Mouse (Mus musculus) heart, embryonic 13.5 days (tissue): ENCODE data around the gene Zgrf1. TPM values are rescaled to one million over a fixed set of nuclear protein-coding genes. Genes with fewer than 3 reads are reported as not detected.

Experiments
- ATAC-seq: fragments of 200-750 bp; cut with Nextera tagmentation; 2 replicates; pipeline ENCODE4 v1.8.0; 2017; ENCODE audit warnings: moderate TSS enrichment; ENCODE audit not compliant: insufficient number of reproducible peaks, low FRiP score, low TSS enrichment; ENCODE audit errors: extremely low read depth
- H3K27ac ChIP-seq: fragments of 300-500 bp; sonication (generic); replicated peaks from 2 replicates; pipeline ENCODE4 v1.5.1; 2015; ENCODE audit warnings: moderate library complexity, mild to moderate bottlenecking, inconsistent platforms
- H3K27me3 ChIP-seq: fragments of 300-500 bp; sonication (generic); replicated peaks from 2 replicates; pipeline ENCODE4 v1.6.1; 2015; ENCODE audit warnings: mild to moderate bottlenecking, inconsistent platforms
- H3K36me3 ChIP-seq: fragments of 300-500 bp; sonication (generic); 2 replicates; pipeline ENCODE4 v1.6.1; 2015; ENCODE audit warnings: mild to moderate bottlenecking, inconsistent platforms
- H3K4me1 ChIP-seq: fragments of 300-500 bp; sonication (generic); 2 replicates; pipeline ENCODE4 v1.6.1; 2015; ENCODE audit warnings: inconsistent platforms
- H3K4me2 ChIP-seq: fragments of 300-500 bp; sonication (generic); 2 replicates; pipeline ENCODE4 v1.6.1; 2015; ENCODE audit warnings: inconsistent platforms, mild to moderate bottlenecking, moderate library complexity
- H3K4me3 ChIP-seq: fragments of 300-500 bp; sonication (generic); 2 replicates; pipeline ENCODE4 v1.5.1; 2015; ENCODE audit warnings: moderate library complexity, mild to moderate bottlenecking, inconsistent platforms
- H3K9ac ChIP-seq: fragments of 300-500 bp; sonication (generic); 2 replicates; pipeline ENCODE4 v1.6.1; 2015; ENCODE audit warnings: inconsistent platforms, mild to moderate bottlenecking, moderate library complexity
- H3K9me3 ChIP-seq: fragments of 300-500 bp; sonication (generic); 2 replicates; pipeline ENCODE4 v1.6.1; 2016; ENCODE audit warnings: inconsistent platforms
- WGBS: fragments of 180-500 bp; shearing (Covaris S2); methylation state at CpG from one replicate; pipeline ENCODE4 v1.1.7; 2015; ENCODE audit warnings: mixed read lengths; 5-methylcytosine and 5-hydroxymethylcytosine counted together
- polyA plus RNA-seq: library from polyadenylated mRNA; unstranded; fragments of >200 nt; fragmentation: Nextera tagmentation; extraction: Ambion mirVana; gene quantifications from 2 replicates; pipeline ENCODE4 v1.2.1, GENCODE M21; 2015

The Zgrf1 gene
- polyA plus RNA-seq, 1 experiment from 2014 or later = 8.1 TPM

DNA sequence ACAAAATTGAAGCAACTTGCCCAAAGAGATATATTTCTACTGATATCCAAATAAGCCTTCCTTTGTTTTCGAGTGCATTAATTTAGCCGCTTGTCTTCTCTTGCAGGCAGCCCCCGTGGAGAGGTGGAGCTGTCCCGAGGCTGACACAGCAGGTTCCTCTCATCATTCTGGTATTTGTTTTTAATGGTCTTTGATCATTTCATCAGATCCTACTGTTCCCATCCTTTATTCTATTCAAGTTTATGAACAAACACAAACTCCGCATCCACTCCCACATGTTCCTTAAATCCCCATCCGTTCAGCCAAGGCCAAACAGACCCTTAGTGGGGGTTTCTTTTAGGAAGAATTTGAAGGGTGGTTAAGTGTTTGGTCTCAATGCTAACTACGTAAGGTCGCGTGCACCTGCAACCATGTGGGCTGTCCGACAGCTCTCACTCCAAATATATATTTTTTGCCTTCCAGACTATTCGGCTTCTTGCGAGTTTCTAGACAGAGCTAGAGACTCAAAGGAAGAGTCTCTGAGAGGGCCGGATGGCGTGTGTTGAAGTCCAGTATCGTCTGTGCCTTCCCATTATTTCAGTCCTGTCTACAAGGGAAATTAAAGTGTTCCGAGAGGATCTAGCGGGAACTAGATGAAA, 77.6 kb downstream of the Zgrf1 start:
- H3K9ac ChIP-seq = no peak overlapping the region
- H3K27ac ChIP-seq = no peak overlapping the region
- H3K4me3 ChIP-seq = no peak overlapping the region
- ATAC-seq = no peak
- H3K4me2 ChIP-seq = no peak overlapping the region
- no peaks in the 10 kb centered on the region for H3K36me3 ChIP-seq
- WGBS = 8% methylated on average over 17 of the region's 17 CpGs
- H3K9me3 ChIP-seq = no peaks in the 10 kb centered on the region
- peaks cover 47% of the 10 kb centered on the region for H3K4me1 ChIP-seq
- H3K27me3 ChIP-seq = peaks cover 96% of the 10 kb centered on the region

DNA sequence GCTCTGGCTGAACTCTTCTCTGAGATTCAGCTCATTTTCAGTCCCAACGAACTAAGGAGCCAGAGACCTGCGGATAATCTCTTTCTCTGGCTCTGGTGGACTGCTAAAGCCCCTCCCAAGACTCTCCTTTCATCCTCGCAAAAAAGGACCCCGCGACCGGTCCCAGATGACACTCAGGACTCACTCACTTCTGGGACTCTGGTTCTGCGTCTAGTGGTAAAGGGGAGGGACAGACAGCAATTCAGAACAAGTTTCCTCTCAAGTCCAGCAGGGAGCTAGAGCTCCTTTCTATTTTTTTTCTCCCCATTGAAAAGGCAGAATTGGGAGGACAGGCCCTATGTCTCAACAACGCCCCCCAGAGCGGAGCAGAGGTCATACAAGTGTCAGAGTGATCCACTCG, 78.3 kb downstream of the Zgrf1 start:
- WGBS = under 1% methylated on average over 10 of the region's 10 CpGs
- Histone ChIP-seq H3K4me3 (no peak overlapping the region), H3K36me3 (no peaks in the 10 kb centered on the region), H3K9ac (no peak overlapping the region), H3K27me3 (peaks cover 96% of the 10 kb centered on the region), H3K27ac (no peak overlapping the region), H3K4me1 (peaks cover 42% of the 10 kb centered on the region), H3K4me2 (no peak overlapping the region), H3K9me3 (no peaks in the 10 kb centered on the region)
- no peak for ATAC-seq

DNA sequence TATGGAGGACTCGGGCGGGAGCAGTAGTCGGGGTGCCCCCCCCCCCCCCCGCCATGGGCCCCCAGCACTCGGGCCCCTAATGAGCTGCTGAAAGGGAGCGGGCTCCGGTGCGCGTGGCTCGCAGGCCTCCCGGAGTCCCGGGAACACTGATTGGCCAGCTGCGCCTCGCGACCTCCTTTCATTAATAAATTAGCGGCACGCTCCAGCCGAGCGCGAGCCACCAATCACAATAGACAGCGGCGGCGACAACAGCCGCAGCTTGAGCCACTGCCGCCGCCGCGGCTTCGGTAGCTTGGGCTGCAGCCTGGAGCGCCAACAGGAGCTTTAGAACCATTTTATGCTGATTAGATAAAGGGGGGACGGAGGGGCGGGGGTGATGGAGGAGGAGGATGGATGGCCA, 79.2 kb downstream of the Zgrf1 start:
- H3K27me3 ChIP-seq = peaks cover 96% of the 10 kb centered on the region
- peak overlapping the region; percentile 38; the same call in 1 of the 2 replicates for H3K9ac ChIP-seq
- no peaks in the 10 kb centered on the region for H3K9me3 ChIP-seq
- H3K27ac ChIP-seq = no peak overlapping the region
- H3K36me3 ChIP-seq = no peaks in the 10 kb centered on the region
- H3K4me2 ChIP-seq = peak overlapping the region; percentile 94
- WGBS = 2% methylated on average over 28 of the region's 32 CpGs
- peak overlapping the region; percentile 57 for H3K4me3 ChIP-seq
- no peak; the same call in 1 of the 2 replicates for ATAC-seq
- peaks cover 42% of the 10 kb centered on the region for H3K4me1 ChIP-seq

DNA sequence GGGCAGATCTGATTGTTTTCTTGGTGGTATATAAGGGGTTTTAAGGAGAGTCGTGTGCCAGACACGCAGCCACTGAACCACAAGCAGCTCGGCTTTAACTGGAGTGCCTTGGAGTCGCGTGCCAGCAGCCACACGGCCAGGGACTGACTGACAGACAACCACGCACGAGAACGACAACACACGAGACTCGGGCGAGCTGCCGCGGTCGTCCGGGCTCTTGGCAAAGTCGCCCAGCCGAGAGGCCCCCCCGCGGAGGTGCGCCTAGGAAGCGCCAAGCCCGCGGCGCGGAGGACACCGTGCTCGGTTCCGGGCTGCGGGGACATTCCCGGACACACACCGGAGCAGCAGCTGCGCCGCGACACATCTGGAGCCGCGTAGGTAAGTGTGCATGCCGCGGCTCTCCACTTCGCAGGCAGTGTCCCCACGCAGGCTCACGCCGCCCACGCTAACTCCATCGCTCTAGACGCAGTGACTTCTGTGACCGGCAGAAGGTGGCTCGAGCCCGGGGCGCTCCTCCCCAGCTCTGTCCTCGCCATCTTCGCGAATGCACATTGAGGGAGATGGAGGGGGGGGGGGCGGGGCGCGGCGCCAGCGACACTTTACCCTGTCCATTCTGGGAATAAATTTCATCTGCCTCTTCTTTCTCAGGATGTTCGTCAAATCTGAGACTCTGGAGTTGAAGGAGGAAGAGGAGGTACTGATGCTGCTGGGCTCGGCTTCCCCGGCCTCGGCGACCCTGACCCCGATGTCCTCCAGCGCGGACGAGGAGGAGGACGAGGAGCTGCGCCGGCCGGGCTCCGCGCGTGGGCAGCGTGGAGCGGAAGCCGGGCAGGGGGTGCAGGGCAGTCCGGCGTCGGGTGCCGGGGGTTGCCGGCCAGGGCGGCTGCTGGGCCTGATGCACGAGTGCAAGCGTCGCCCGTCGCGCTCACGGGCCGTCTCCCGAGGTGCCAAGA, 80.1 kb downstream of the Zgrf1 start, which contains the start of gene Neurog2:
Neurog2 (plus strand) TSS at position 56 of the 953 bp plus-strand sequence.
- under 1% methylated on average over 90 of the region's 92 CpGs for WGBS
- H3K4me1 ChIP-seq = peaks cover 34% of the 10 kb centered on the region
- H3K27ac ChIP-seq = no peak within 1 kb of the TSS
- H3K9ac ChIP-seq = peak within 1 kb of the TSS; percentile 38
- no peak for ATAC-seq
- H3K4me2 ChIP-seq = peak within 1 kb of the TSS; percentile 94
- no peaks in the 10 kb centered on the region for H3K9me3 ChIP-seq
- peaks cover 96% of the 10 kb centered on the region for H3K27me3 ChIP-seq
- H3K4me3 ChIP-seq = peak within 1 kb of the TSS; percentile 57
- no peaks in the 10 kb centered on the region for H3K36me3 ChIP-seq

DNA sequence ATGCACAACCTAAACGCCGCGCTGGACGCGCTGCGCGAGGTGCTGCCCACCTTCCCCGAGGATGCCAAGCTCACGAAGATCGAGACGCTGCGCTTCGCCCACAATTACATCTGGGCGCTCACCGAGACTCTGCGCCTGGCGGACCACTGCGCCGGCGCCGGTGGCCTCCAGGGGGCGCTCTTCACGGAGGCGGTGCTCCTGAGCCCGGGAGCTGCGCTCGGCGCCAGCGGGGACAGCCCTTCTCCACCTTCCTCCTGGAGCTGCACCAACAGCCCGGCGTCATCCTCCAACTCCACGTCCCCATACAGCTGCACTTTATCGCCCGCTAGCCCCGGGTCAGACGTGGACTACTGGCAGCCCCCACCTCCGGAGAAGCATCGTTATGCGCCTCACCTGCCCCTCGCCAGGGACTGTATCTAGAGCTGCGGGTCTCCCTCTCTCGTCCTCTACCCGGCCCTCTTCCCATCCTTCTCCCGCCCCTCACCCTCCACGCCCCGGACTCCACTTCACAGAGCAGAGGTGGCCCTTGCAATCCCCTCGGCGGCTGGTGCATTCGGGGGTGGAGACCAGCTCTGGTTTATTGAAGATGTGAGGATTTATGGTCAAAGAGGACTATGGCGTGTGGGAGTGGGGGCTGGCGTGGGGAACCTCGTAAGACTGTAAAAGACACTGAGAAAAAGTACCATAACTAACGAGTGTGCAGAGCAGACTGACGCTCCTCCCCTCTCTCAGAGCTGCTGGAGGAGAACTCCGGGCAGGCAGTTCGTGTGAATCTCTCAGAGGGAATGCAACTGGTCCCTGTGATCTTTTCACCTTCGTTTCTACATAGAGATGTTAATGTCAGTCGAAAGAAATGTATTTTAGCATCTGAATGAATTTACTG, 81.1 kb downstream of the Zgrf1 start:
- Histone ChIP-seq H3K4me2 (peak overlapping the region; percentile 94), H3K27ac (no peak overlapping the region), H3K27me3 (peaks cover 98% of the 10 kb centered on the region), H3K9ac (peak overlapping the region; percentile 57), H3K4me3 (peak overlapping the region; percentile 57), H3K4me1 (peaks cover 27% of the 10 kb centered on the region), H3K36me3 (no peaks in the 10 kb centered on the region), H3K9me3 (no peaks in the 10 kb centered on the region)
- 1% methylated on average over 58 of the region's 58 CpGs for WGBS
- peak; percentile 62 for ATAC-seq

DNA sequence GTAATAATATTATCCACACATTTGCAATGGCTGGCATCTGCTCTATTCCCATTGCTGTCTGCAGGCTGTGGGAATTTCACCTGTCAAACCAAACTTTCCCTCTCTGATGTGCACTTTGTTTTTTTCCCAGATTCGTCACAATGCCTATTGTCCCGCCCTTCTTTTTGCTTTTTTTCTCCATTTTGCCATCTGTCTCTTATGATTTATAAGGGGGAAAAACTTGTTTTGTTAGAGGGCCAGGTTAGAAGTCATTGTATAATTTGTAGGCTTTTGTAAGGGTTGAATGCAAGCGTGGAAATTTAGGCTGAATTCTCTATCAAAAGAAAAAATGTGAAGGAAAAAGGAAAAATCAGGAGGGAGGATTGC, 81.7 kb downstream of the Zgrf1 start:
- Histone ChIP-seq H3K9me3 (no peaks in the 10 kb centered on the region), H3K4me1 (peaks cover 31% of the 10 kb centered on the region), H3K27me3 (peaks cover 98% of the 10 kb centered on the region), H3K36me3 (no peaks in the 10 kb centered on the region), H3K27ac (no peak overlapping the region), H3K4me3 (no peak overlapping the region), H3K9ac (no peak overlapping the region), H3K4me2 (0 out of 2 replicates have a peak overlapping the region, but pooled peaks have one; percentile 94)
- ATAC-seq = no peak
- WGBS = 6% methylated on average over 3 of the region's 3 CpGs

DNA sequence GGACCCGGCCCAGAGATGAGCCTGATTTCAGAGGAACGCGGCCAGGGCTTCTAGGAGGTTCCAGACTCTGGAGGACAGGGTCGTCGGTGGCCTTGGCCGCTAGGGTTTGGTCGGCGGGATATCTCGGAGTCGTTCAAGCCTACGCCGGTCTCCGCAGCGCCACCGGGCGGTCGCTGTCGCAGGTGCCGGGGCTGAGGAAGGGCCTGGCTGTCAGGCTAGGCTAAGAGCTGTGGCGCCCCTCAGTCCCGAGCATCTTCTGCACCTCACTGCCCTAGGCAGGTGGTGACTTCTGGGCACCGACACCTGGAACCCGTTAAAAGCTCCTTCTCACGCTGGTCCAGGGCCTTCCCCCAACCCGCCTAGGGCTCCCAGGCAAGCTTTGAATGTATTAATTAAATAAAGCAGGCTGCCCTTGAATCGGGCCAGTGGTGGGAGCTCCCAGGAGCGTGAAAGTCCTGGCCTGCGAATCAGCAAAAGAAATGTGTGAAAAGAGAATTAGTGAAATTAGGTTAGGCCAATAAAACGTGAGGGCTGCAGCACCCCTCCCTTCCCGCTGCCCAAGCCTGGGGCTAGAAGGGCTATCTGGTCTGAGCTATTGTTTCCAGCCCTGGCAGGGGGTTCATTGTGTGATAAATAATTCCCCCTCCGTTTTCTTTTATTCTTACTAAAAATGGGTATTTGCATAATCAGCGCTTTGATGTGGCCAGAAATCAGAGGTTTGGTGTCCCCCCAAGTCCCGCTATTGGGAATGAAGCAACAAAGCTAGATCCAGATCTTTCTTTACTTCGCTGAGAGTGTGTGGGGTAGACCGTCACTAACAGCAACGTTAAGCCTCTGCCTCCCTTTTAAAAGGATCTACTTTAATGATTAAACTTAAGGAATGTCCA, 86.8 kb downstream of the Zgrf1 start:
- peaks cover 16% of the 10 kb centered on the region for H3K4me1 ChIP-seq
- no peaks in the 10 kb centered on the region for H3K9me3 ChIP-seq
- peak overlapping the region; percentile 31 for H3K4me3 ChIP-seq
- H3K27me3 ChIP-seq = peaks cover 97% of the 10 kb centered on the region
- H3K36me3 ChIP-seq = no peaks in the 10 kb centered on the region
- H3K9ac ChIP-seq = no peak overlapping the region
- peak overlapping the region; percentile 61 for H3K4me2 ChIP-seq
- no peak overlapping the region for H3K27ac ChIP-seq
- no peak for ATAC-seq
- WGBS = 2% methylated on average over 36 of the region's 36 CpGs

DNA sequence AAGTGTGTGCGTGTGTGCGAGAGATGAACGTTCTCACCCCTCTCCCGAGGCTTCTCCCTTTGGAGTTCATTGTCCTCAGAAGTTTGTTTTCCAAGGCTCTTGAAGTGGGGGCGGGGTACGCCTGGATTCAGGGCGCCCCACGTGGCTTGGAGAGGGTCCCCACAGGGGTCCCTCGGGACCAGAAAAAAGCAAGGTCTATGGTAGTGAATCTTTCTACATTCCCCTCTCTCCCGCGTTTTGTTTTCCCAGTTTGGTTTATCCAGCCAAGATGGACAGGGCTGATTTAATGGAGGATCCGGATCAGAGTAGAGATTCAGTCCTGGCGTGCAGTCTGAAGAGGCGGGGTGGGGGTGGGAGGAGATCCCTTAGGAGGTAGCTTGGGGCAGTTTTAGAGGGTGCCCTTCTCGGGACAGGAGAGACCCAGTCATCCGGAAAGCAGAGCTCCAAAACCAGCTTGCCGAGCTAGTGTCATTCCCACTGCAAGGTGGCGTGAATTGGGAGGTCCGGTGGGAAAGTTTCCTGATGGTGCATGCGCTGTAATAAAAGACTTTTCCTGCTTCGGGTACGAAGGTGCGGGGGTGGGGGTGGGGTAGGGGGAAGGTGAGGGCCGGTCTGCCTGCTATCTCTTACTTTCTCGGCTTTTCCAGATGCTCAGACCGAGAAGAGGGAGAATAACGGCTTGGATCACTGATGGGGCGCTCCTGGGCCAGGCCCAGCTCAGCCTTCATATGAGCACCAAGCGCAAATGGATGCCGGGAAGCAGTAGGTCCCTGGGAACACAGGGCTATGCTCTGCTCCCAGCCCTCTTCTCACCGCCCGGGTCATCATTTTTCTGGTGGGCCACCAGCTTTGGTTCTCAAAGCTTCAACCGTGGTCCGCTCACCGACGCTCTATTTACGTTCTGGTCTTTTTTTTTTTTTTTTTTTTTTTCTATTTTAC, 87.7 kb downstream of the Zgrf1 start:
- Histone ChIP-seq H3K9me3 (no peaks in the 10 kb centered on the region), H3K27ac (no peak overlapping the region), H3K4me1 (peaks cover 16% of the 10 kb centered on the region), H3K9ac (no peak overlapping the region), H3K4me2 (peak overlapping the region; percentile 61), H3K4me3 (peak overlapping the region; percentile 31), H3K27me3 (peaks cover 99% of the 10 kb centered on the region), H3K36me3 (no peaks in the 10 kb centered on the region)
- WGBS = 3% methylated on average over 37 of the region's 37 CpGs
- no peak for ATAC-seq

DNA sequence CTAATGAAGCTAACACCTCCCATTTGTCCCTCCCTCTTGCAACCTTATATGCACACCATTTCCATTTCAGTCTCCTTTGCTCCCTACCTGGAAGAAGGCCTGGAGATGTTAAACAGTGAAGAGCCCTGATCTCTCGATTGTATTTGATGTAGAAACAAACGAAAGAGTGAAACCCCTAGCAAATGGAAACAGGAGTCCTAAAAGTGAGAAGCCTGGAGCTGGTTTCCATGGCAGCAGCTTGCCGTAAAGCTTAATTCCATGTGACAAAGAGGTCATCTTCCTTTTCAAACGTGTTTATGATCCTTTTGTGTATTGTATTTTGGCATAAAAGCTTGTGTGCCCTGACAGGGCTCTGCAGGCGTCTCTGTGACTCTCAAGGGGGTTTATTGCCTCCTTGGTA, 88.9 kb downstream of the Zgrf1 start:
- no peak for ATAC-seq

More for the DNA sequence above, 88.9 kb downstream of the Zgrf1 start:
- H3K9me3 ChIP-seq = no peaks in the 10 kb centered on the region
- H3K9ac ChIP-seq = no peak overlapping the region
- peaks cover 98% of the 10 kb centered on the region for H3K27me3 ChIP-seq
- no peak overlapping the region for H3K4me3 ChIP-seq
- peaks cover 16% of the 10 kb centered on the region for H3K4me1 ChIP-seq
- no peak overlapping the region for H3K4me2 ChIP-seq
- 15% methylated on average over 5 of the region's 5 CpGs for WGBS
- no peak overlapping the region for H3K27ac ChIP-seq
- no peaks in the 10 kb centered on the region for H3K36me3 ChIP-seq
